In the genomic region with DNA sequence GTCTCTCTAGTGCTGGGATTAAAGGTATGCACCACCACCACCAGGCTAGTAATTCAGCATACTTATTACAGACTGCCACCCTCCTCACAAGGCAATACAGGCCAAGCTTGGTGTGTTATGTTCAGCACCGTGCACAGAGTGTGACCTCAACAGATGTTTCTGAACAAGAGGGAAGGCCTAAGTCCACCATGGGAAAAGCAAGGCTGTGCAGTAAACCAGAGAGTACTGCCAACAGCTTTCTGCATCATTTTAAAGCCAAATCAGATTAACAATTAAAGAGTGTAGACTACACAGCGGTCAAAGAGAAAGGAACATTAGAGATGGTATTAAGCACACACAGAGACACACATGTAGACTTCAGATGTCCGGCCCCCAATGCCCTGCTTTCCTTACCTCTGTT, we compare ENCODE assay signal across 30 mouse cellular contexts. TPM values are rescaled to one million over a fixed set of nuclear protein-coding genes. Genes with fewer than 3 reads are reported as not detected.
DNase-seq lines count a peak whose midpoint lies in the region; ATAC-seq and TF ChIP-seq lines count a peak whose summit lies in the region.
"Had no signal": no experiment of that assay in that cellular context is flagged by ENCODE, and none has a peak within 500 bp of the region (broad histone marks: within the 10 kb centered on the region; RNA-seq: fewer than 3 reads in every experiment).

No protein-coding gene starts in this region.

- no peak for TF ChIP-seq POLR2A in kidney, adult 2 months (IDR thresholded peaks at IDR 0.05; ENCODE audit: low read depth, low read length)

- no peak overlapping the region for H3K4me2 ChIP-seq in kidney, embryonic 14.5 days (replicated peaks; ENCODE audit: low read depth, low read length)
- H3K4me2 ChIP-seq in liver, embryonic 13.5 days = no peak overlapping the region
- no peak overlapping the region for H3K4me2 ChIP-seq in liver, postnatal 0 days (ENCODE audit: low read depth, low read length)
- H3K4me2 ChIP-seq: embryonic facial prominence, embryonic 13.5 days; forebrain, embryonic 12.5 days; forebrain, embryonic 15.5 days; heart, embryonic 11.5 days; hindbrain, embryonic 13.5 days had no signal

- no peak for TF ChIP-seq CTCF in kidney, adult 2 months (conservative IDR thresholded peaks at IDR 0.05; ENCODE audit: insufficient read depth, insufficient read length, low read depth, low read length)
- TF ChIP-seq CTCF in liver, postnatal 0 days (IDR thresholded peaks at IDR 0.05; ENCODE audit: low read depth) = no peak

- in situ Hi-C loops in ES-E14 (cut with MboI; ENCODE audit: low sequenced_read_pairs in 2 of 2, unreplicated experiment in 2 of 2) = no loop called here

- H3K4me1 ChIP-seq in kidney, adult 2 months (ENCODE audit: control insufficient read depth, insufficient read depth, low read length) = peaks cover 3% of the 10 kb centered on the region; the same call in 1 of the 2 replicates
- no peaks in the 10 kb centered on the region for H3K4me1 ChIP-seq in kidney, embryonic 14.5 days (ENCODE audit: control insufficient read depth, insufficient read depth, low read length)
- H3K4me1 ChIP-seq in liver, embryonic 13.5 days (replicated peaks) = peaks cover 54% of the 10 kb centered on the region
- H3K4me1 ChIP-seq in liver, postnatal 0 days (ENCODE audit: insufficient read depth) = peaks cover 31% of the 10 kb centered on the region
- peaks cover 1 to 6% of the 10 kb centered on the region in 2 experiments; a peak in 2 of 4 replicates for H3K4me1 ChIP-seq in ES-E14 (ENCODE audit: control insufficient read depth in 2 of 2, insufficient read depth in 2 of 2, low read length in 2 of 2, poor library complexity in 1 of 2)

- H3K27ac ChIP-seq in kidney, adult 2 months (ENCODE audit: insufficient read depth, low read depth, low read length) = no peak overlapping the region
- no peak overlapping the region for H3K27ac ChIP-seq in kidney, embryonic 14.5 days (ENCODE audit: low read depth, low read length)
- H3K27ac ChIP-seq in liver, embryonic 13.5 days = 0 out of 2 replicates have a peak overlapping the region, but pooled peaks have one; percentile 16
- H3K27ac ChIP-seq in liver, postnatal 0 days (ENCODE audit: low read depth) = no peak overlapping the region
- H3K27ac ChIP-seq in ES-E14 (ENCODE audit: insufficient read depth, low read depth, low read length, poor library complexity, severe bottlenecking) = no peak overlapping the region
- H3K27ac ChIP-seq: embryonic facial prominence, embryonic 10.5 days; embryonic facial prominence, embryonic 13.5 days; forebrain, embryonic 12.5 days; forebrain, embryonic 15.5 days; heart, adult 2 months; hindbrain, embryonic 10.5 days; hindbrain, embryonic 13.5 days; hindbrain, postnatal 0 days had no signal

- H3K4me3 ChIP-seq in kidney, adult 2 months (ENCODE audit: insufficient read depth, low read depth, low read length) = no peak overlapping the region
- no peak overlapping the region for H3K4me3 ChIP-seq in kidney, embryonic 14.5 days (ENCODE audit: low read length)
- H3K4me3 ChIP-seq in liver, embryonic 13.5 days (replicated peaks) = no peak overlapping the region
- no peak overlapping the region for H3K4me3 ChIP-seq in liver, postnatal 0 days (ENCODE audit: low read depth, low read length)
- H3K4me3 ChIP-seq in ES-E14 (ENCODE audit: insufficient read depth in 1 of 2, low read depth in 1 of 2, low read length in 2 of 2, poor library complexity in 1 of 2, severe bottlenecking in 1 of 2) = no peak overlapping the region
- H3K4me3 ChIP-seq: embryonic facial prominence, embryonic 10.5 days; embryonic facial prominence, embryonic 13.5 days; erythroblast, embryonic 14.5 days; forebrain, embryonic 12.5 days; forebrain, embryonic 15.5 days; heart, adult 2 months; hindbrain, embryonic 10.5 days; hindbrain, embryonic 13.5 days had no signal

- no peak for TF ChIP-seq EP300 in liver, postnatal 0 days (IDR thresholded peaks at IDR 0.05; ENCODE audit: low read depth)

- H3K27me3 ChIP-seq in kidney, adult 2 months (replicated peaks; ENCODE audit: control insufficient read depth, insufficient read depth, low read length) = no peaks in the 10 kb centered on the region
- H3K27me3 ChIP-seq in kidney, embryonic 14.5 days (ENCODE audit: control insufficient read depth, insufficient read depth, low read length) = no peaks in the 10 kb centered on the region
- no peaks in the 10 kb centered on the region for H3K27me3 ChIP-seq in liver, embryonic 13.5 days
- no peaks in the 10 kb centered on the region for H3K27me3 ChIP-seq in liver, postnatal 0 days (ENCODE audit: insufficient read depth, low read length)
- H3K27me3 ChIP-seq: CH12.LX; embryonic facial prominence, embryonic 13.5 days; forebrain, embryonic 12.5 days; forebrain, embryonic 15.5 days; hindbrain, embryonic 13.5 days had no signal

- H3K36me3 ChIP-seq in kidney, adult 2 months (ENCODE audit: control insufficient read depth, insufficient read depth, low read length) = no peaks in the 10 kb centered on the region
- peaks cover 18% of the 10 kb centered on the region; the same call in 1 of the 2 replicates for H3K36me3 ChIP-seq in kidney, embryonic 14.5 days (ENCODE audit: control insufficient read depth, insufficient read depth, low read length)
- H3K36me3 ChIP-seq in liver, embryonic 13.5 days = peaks cover 67% of the 10 kb centered on the region
- H3K36me3 ChIP-seq in liver, postnatal 0 days (replicated peaks; ENCODE audit: insufficient read depth, low read length) = peaks cover 53% of the 10 kb centered on the region
- H3K36me3 ChIP-seq in ES-E14 (ENCODE audit: control insufficient read depth, insufficient read depth, low read length, poor library complexity, severe bottlenecking) = peaks cover 5% of the 10 kb centered on the region; the same call in 1 of the 2 replicates

- 64% methylated on average over 3 of the region's 3 CpGs for WGBS in kidney, adult 2 months
- 89% methylated on average over 3 of the region's 3 CpGs for WGBS in kidney, embryonic 14.5 days
- WGBS in liver, embryonic 13.5 days (ENCODE audit: insufficient replicate concordance) = 90% methylated on average over 3 of the region's 3 CpGs
- WGBS in liver, postnatal 0 days (ENCODE audit: insufficient replicate concordance) = 88% methylated on average over 3 of the region's 3 CpGs

- no peaks in the 10 kb centered on the region for H3K9me3 ChIP-seq in kidney, embryonic 14.5 days (ENCODE audit: control insufficient read depth, low read length)
- no peaks in the 10 kb centered on the region for H3K9me3 ChIP-seq in liver, embryonic 13.5 days (replicated peaks)
- no peaks in the 10 kb centered on the region for H3K9me3 ChIP-seq in liver, postnatal 0 days (ENCODE audit: low read length)
- no peaks in the 10 kb centered on the region for H3K9me3 ChIP-seq in ES-E14 (ENCODE audit: control insufficient read depth, insufficient read depth, low read depth, low read length)
- H3K9me3 ChIP-seq: embryonic facial prominence, embryonic 10.5 days; embryonic facial prominence, embryonic 13.5 days; forebrain, embryonic 12.5 days; forebrain, embryonic 15.5 days; hindbrain, embryonic 10.5 days; hindbrain, embryonic 13.5 days had no signal

- peak; percentile 61 for DNase-seq in kidney, adult 2 months
- DNase-seq in liver, embryonic 13.5 days = no peak
- no peak for DNase-seq in liver, postnatal 0 days
- no peak for DNase-seq in ES-E14 (ENCODE audit: low read depth, low spot score)
- no peak for DNase-seq in frontal cortex, postnatal 10 days (ENCODE audit: low spot score in 2 of 2)
- DNase-seq: adrenal gland, adult 8-10 months; adrenal gland, postnatal 25 days; B cell, adult 2 months; cerebellum, adult 11-12 months; cerebellum, adult 8-10 months; cerebellum, postnatal 10 days; cerebellum, postnatal 36 days; embryo, embryonic 11 days; gastrocnemius, postnatal 10 days; gastrocnemius, postnatal 36 days; heart, adult 2 months; heart, postnatal 36 days had no signal

- no peak overlapping the region for H3K9ac ChIP-seq in kidney, embryonic 14.5 days (ENCODE audit: low read depth, low read length)
- H3K9ac ChIP-seq in liver, embryonic 13.5 days = no peak overlapping the region
- H3K9ac ChIP-seq in liver, postnatal 0 days (replicated peaks) = no peak overlapping the region
- H3K9ac ChIP-seq in ES-E14 (ENCODE audit: insufficient read depth, low read depth, low read length, poor library complexity, severe bottlenecking) = peak overlapping the region; percentile 17; the same call in 1 of the 2 replicates
- H3K9ac ChIP-seq: embryonic facial prominence, embryonic 13.5 days; forebrain, embryonic 12.5 days; forebrain, embryonic 15.5 days; hindbrain, embryonic 13.5 days had no signal

- ATAC-seq in kidney, embryonic 14.5 days (ENCODE audit: low FRiP score, low TSS enrichment) = no peak
- no peak for ATAC-seq in liver, embryonic 13.5 days (ENCODE audit: low read depth)
- ATAC-seq in liver, postnatal 0 days = no peak
- ATAC-seq: activated CD4-positive, CD25-positive, alpha-beta regulatory T cell, adult 4 months; forebrain, embryonic 15.5 days; hindbrain, postnatal 0 days; inflammation-experienced regulatory T-cells, adult 6 months had no signal

TF ChIP-seq in ES-E14, 5 proteins besides CTCF, POLR2A, EP300 and RAD21:
- TF ChIP-seq HCFC1 (IDR thresholded peaks at IDR 0.05; ENCODE audit: borderline replicate concordance, insufficient read depth, low read length) = no peak
- TF ChIP-seq ZNF384 (IDR thresholded peaks at IDR 0.05; ENCODE audit: low read depth, low read length) = no peak
- TF ChIP-seq ZC3H11A (IDR thresholded peaks at IDR 0.05; ENCODE audit: borderline replicate concordance, low read depth, low read length) = no peak
- TF ChIP-seq CHD2 (IDR thresholded peaks at IDR 0.05; ENCODE audit: low read depth, low read length) = no peak
- TF ChIP-seq MAFK (IDR thresholded peaks at IDR 0.05; ENCODE audit: insufficient read depth, low read depth, low read length) = no peak

RNA-seq across cellular contexts. Expression of a gene that starts 8.8 kb away (rescaled TPM):
- polyA plus RNA-seq in kidney, adult 2 months (2012; rRNA removed) = 8.8 and 9.8 TPM in 2 replicates
- 45.3 and 53.1 TPM in 2 replicates for polyA plus RNA-seq in kidney, embryonic 14.5 days (2014; fragmentation: Nextera tagmentation; extraction: Ambion mirVana)
- polyA plus RNA-seq in liver, embryonic 13.5 days (2015; fragmentation: Nextera tagmentation; extraction: Ambion mirVana) = 23.0 and 23.7 TPM in 2 replicates
- 19.1 and 20.2 TPM in 2 replicates for polyA plus RNA-seq in liver, postnatal 0 days (2015; fragmentation: Nextera tagmentation; extraction: Ambion mirVana)
- 31.5 and 49.3 TPM in 2 replicates for total RNA-seq in ES-E14 (2012; rRNA removed)
